Mouse (Mus musculus): ENCODE data around the gene Il1rl1. TPM values are rescaled to one million over a fixed set of nuclear protein-coding genes. Genes with fewer than 3 reads are reported as not detected.

Il1rl1 gene
- polyA plus RNA-seq, 1 experiment from 2014 or later, result not detected

DNA sequence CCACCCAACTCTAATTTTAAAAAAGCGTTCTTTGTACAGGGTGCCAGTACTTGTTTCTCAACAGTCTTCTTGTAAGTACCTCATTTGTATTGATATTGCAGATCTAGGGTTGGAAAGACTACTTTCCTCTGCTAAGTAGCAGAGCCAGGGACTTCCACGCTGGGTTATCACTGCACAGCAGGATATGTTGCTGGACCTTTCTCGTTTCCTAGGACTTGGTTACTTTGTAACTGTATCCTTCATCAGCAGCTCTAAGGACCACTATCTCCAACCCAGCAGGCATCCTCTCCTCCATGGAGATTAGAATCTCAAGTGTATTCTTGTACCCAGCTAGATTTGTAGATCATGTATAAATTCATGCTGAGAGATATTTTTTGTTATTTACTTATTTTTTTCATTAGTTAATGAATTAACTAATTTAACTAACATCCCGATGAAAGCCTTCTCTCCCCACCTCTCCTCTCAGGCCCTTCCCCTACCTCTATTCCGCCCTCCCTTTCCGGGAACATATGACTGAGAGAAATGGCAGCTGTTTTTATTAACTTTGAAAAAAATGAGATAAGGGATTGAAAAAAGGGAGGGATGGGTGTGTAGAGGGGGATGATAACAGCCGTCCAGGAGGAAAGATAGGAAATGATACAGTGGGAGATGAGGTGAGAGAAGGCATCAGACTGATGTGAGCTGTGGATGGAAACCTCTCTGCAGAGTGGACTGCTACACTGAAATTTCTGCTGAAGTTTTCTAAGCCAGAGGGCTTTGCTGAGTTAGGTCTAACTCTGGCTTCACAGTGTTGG, 14.3 kb upstream of the Il1rl1 start:
- H3K36me3 ChIP-seq (replicated peaks), result no peaks in the 10 kb centered on the region
- H3K4me3 ChIP-seq, result no peak overlapping the region
- H3K9me3 ChIP-seq, result no peaks in the 10 kb centered on the region
- no peaks in the 10 kb centered on the region for H3K27me3 ChIP-seq (ENCODE audit: poor library complexity, severe bottlenecking)
- no peak for DNase-seq (ENCODE audit: extremely low spot score, low spot score)
- WGBS, result 65% methylated on average over 7 of the region's 7 CpGs
- H3K27ac ChIP-seq, result no peak overlapping the region
- H3K4me1 ChIP-seq, result no peaks in the 10 kb centered on the region

GRCm38 (mm10) chr1:40417034-40417433, 12.3 kb upstream of the Il1rl1 start:
- no peaks in the 10 kb centered on the region for H3K9me3 ChIP-seq
- DNase-seq (ENCODE audit: extremely low spot score, low spot score), result no peak
- H3K4me1 ChIP-seq, result no peaks in the 10 kb centered on the region
- no peak overlapping the region for H3K4me3 ChIP-seq
- no peaks in the 10 kb centered on the region for H3K27me3 ChIP-seq (ENCODE audit: poor library complexity, severe bottlenecking)
- no peak overlapping the region for H3K27ac ChIP-seq
- 94% methylated on average over 2 of the region's 2 CpGs for WGBS
- H3K36me3 ChIP-seq (replicated peaks), result no peaks in the 10 kb centered on the region

DNA sequence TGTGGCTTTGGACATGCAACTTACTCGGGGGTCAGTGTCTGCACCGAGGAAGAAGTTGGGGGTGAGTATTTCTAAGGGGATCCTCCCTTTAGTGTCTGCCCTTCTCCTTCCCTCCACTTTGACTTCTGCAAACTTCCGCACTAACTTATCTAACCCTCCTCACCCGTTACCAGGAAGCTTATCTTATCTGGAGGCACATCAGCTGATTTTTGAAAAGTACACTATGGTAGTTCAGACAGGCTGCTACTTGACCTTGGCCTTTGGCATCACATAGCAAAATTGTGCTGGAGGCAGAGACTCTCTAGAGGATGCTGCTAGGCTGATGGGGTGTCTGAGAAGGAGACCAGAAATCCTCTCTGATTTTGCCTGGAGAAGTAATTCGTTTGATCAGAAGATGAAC, 10.9 kb upstream of the Il1rl1 start:
- no peaks in the 10 kb centered on the region for H3K9me3 ChIP-seq
- no peak overlapping the region for H3K4me3 ChIP-seq
- DNase-seq (ENCODE audit: extremely low spot score, low spot score), result no peak
- WGBS, result 86% methylated on average over 5 of the region's 5 CpGs
- H3K36me3 ChIP-seq (replicated peaks), result no peaks in the 10 kb centered on the region
- H3K4me1 ChIP-seq, result no peaks in the 10 kb centered on the region
- H3K27me3 ChIP-seq (ENCODE audit: poor library complexity, severe bottlenecking), result no peaks in the 10 kb centered on the region
- no peak overlapping the region for H3K27ac ChIP-seq

DNA sequence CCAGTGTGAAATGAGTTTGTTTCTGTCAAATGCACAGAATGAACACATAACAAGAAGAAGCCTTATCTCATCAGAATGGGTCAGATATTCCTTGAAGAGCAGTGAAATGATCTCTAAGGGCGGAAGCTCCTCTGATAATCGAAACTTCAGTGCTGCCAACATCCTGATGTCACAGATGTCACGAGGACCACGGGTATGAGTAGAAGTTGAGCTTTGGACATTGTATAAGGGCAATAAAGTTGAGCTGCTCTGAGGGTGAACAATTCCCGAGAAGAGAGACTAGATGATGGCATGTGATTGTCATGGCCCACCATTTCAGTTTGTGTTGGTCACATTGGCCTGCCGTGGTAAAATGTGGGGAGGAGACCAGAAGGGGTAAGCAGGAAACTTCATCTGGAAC, 5.5 kb upstream of the Il1rl1 start:
- no peaks in the 10 kb centered on the region for H3K36me3 ChIP-seq (replicated peaks)
- 88% methylated on average over 6 of the region's 6 CpGs for WGBS

GRCm38 (mm10) chr1:40427270-40427669, 2.1 kb upstream of the Il1rl1 start:
- whole genome bisulfite sequencing, result 92% methylated on average over 9 of the region's 9 CpGs
- Histone ChIP-seq H3K27me3 (ENCODE audit: poor library complexity, severe bottlenecking) (no peaks in the 10 kb centered on the region), H3K4me3 (no peak overlapping the region), H3K27ac (no peak overlapping the region), H3K36me3 (replicated peaks) (no peaks in the 10 kb centered on the region), H3K4me1 (no peaks in the 10 kb centered on the region), H3K9me3 (no peaks in the 10 kb centered on the region)
- no peak for DNase-seq (ENCODE audit: extremely low spot score, low spot score)

More for the DNA sequence above, 5.5 kb upstream of the Il1rl1 start:
- H3K27ac ChIP-seq, result no peak overlapping the region
- no peaks in the 10 kb centered on the region for H3K27me3 ChIP-seq (ENCODE audit: poor library complexity, severe bottlenecking)
- no peaks in the 10 kb centered on the region for H3K4me1 ChIP-seq
- H3K4me3 ChIP-seq, result no peak overlapping the region
- H3K9me3 ChIP-seq, result no peaks in the 10 kb centered on the region
- no peak for DNase-seq (ENCODE audit: extremely low spot score, low spot score)

GRCm38 (mm10) chr1:40427901-40428300, 1.5 kb upstream of the Il1rl1 start:
- Histone ChIP-seq H3K4me1 (no peaks in the 10 kb centered on the region), H3K27ac (no peak overlapping the region), H3K9me3 (no peaks in the 10 kb centered on the region), H3K27me3 (ENCODE audit: poor library complexity, severe bottlenecking) (no peaks in the 10 kb centered on the region), H3K36me3 (replicated peaks) (no peaks in the 10 kb centered on the region), H3K4me3 (no peak overlapping the region)
- DNase-seq (ENCODE audit: extremely low spot score, low spot score), result no peak
- 91% methylated on average over 1 of the region's 1 CpGs for WGBS

DNA sequence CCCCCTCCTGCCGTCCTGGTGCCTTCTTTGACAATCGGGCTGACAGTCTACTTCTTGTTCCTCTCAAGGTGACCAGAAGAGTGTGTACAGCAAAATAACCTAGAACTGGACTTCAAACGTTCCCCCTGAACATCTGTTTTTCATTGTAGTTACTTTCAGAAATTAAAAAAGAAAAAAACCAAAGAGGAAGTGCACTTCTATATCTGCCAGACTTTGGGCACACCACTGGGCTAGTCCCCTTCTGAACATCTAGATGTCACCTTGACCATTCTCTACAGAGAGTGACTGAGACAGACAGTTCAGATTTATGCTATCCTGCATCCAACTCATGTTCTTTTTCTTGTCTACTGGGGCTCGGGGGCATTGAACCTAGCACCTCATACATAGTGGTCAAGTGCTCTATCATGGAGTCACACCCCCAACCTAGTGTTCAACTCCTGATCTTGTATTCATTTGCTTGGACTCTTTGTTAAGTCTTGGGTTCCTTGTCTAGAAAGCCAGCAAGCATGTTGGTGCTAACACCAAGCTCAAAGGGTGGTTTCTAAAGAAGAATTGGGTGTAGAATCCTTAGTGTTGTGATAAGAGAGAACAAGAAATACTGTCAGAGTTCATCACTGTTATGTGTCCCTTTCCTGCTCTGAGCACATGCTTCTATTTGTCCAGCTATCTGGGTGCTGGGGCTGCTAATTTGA, 919 bp downstream of the Il1rl1 start:
- no peak overlapping the region for H3K4me3 ChIP-seq
- no peaks in the 10 kb centered on the region for H3K36me3 ChIP-seq (replicated peaks)
- H3K4me1 ChIP-seq, result no peaks in the 10 kb centered on the region
- no peaks in the 10 kb centered on the region for H3K27me3 ChIP-seq (ENCODE audit: poor library complexity, severe bottlenecking)
- WGBS, result 81% methylated on average over 4 of the region's 4 CpGs
- no peak overlapping the region for H3K27ac ChIP-seq
- no peaks in the 10 kb centered on the region for H3K9me3 ChIP-seq
- no peak for DNase-seq (ENCODE audit: extremely low spot score, low spot score)

- 91% methylated on average over 2 of the region's 2 CpGs for WGBS
- Histone ChIP-seq H3K27me3 (ENCODE audit: poor library complexity, severe bottlenecking) (no peaks in the 10 kb centered on the region), H3K9me3 (no peaks in the 10 kb centered on the region), H3K27ac (no peak overlapping the region), H3K4me1 (no peaks in the 10 kb centered on the region), H3K4me3 (no peak overlapping the region), H3K36me3 (replicated peaks) (no peaks in the 10 kb centered on the region)
- DNase-seq (ENCODE audit: extremely low spot score, low spot score), result no peak
These were observed 2.8 kb downstream of the Il1rl1 start for GRCm38 (mm10) chr1:40432169-40432568.

DNA sequence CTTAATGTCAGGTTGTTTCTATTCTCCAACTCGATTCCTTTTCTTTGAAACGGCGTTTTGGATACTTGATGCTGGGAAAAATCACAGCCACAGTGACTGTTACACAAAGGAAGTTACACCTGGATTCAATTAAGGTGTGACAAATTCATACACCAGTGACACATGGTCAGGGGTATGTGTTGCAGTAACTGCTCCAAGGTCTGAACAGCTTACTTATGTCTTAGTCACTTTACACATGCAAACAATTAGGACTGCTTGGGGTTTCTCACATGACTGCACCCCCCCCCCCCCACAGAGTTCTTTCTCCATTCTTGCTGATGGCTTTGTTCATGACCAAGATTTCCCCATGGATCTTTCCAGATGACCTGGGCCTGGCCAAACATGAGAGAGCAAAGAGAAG, 6.6 kb downstream of the Il1rl1 start:
- WGBS, result 69% methylated on average over 3 of the region's 3 CpGs

DNA sequence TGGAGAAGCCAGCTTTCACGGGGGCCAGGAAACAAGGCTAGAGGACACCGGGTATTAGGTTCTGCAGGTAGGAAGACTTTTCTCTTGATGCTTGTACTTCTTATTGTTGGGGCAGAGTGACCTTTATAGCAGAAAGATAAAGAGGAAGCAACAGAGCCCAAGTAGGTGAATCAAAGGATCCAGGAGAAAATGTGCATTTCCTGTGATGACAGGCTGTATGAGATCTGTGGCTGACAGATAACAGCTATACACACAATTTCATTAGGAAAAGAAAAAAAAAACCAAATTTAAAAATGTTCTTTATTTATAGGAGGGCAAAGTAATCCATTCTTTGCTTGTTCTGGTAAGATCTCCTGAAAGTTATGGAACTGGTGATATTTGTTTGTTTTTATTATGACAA, 8.0 kb downstream of the Il1rl1 start:
- H3K27ac ChIP-seq, result no peak overlapping the region
- H3K9me3 ChIP-seq, result no peaks in the 10 kb centered on the region
- WGBS, result 90% methylated on average over 2 of the region's 2 CpGs
- H3K4me1 ChIP-seq, result no peaks in the 10 kb centered on the region
- no peaks in the 10 kb centered on the region for H3K36me3 ChIP-seq (replicated peaks)
- H3K4me3 ChIP-seq, result no peak overlapping the region
- DNase-seq (ENCODE audit: extremely low spot score, low spot score), result no peak
- no peaks in the 10 kb centered on the region for H3K27me3 ChIP-seq (ENCODE audit: poor library complexity, severe bottlenecking)

More for the DNA sequence above, 6.6 kb downstream of the Il1rl1 start:
- H3K27ac ChIP-seq, result no peak overlapping the region
- no peaks in the 10 kb centered on the region for H3K4me1 ChIP-seq
- DNase-seq (ENCODE audit: extremely low spot score, low spot score), result no peak
- no peak overlapping the region for H3K4me3 ChIP-seq
- H3K27me3 ChIP-seq (ENCODE audit: poor library complexity, severe bottlenecking), result no peaks in the 10 kb centered on the region
- H3K9me3 ChIP-seq, result no peaks in the 10 kb centered on the region
- no peaks in the 10 kb centered on the region for H3K36me3 ChIP-seq (replicated peaks)

DNA sequence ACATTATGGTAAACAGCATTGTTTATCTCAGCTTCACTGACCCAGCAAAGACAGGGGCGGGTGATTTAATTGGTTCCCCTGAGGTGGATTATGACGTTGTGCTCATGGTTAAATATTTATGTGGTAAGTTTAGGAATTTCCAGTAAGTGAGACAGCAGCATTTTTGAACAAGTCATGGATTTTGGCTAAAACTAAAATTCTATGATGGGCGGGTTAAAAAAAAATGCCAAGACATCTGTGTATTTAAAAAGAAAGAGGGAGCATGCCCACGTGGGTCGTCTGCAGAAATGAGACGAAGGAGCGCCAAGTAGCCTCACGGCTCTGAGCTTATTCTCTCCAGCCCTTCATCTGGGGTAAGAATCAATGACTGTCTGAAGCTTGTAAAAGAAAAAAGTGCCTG, 10.1 kb downstream of the Il1rl1 start:
- Histone ChIP-seq H3K4me1 (no peaks in the 10 kb centered on the region), H3K27me3 (ENCODE audit: poor library complexity, severe bottlenecking) (no peaks in the 10 kb centered on the region), H3K36me3 (replicated peaks) (no peaks in the 10 kb centered on the region), H3K4me3 (no peak overlapping the region), H3K9me3 (no peaks in the 10 kb centered on the region), H3K27ac (no peak overlapping the region)
- DNase-seq (ENCODE audit: extremely low spot score, low spot score), result no peak
- WGBS, result 86% methylated on average over 8 of the region's 8 CpGs

DNA sequence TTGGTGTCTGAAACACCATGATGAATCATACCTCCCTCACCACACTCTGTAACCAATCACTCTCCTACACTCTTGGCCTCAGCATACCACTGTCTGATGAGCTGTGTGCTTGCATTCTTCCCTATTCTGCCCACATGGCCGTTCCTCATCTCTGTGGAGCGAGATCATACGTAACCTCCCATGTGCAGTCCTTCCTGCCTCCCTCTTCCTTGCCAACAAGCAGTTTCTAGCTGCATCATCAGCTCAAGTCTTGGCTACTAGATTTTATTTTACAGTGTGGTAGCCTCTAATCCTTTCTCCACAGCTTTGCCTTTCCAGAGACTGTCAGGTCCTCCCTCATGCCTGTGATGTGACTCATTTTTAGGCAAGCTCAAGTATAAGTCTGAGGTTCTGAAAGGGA, 15.4 kb downstream of the Il1rl1 start:
- Histone ChIP-seq H3K27me3 (ENCODE audit: poor library complexity, severe bottlenecking) (no peaks in the 10 kb centered on the region), H3K36me3 (replicated peaks) (no peaks in the 10 kb centered on the region), H3K27ac (no peak overlapping the region), H3K4me3 (no peak overlapping the region), H3K9me3 (no peaks in the 10 kb centered on the region), H3K4me1 (no peaks in the 10 kb centered on the region)
- 81% methylated on average over 3 of the region's 3 CpGs for WGBS
- no peak for DNase-seq (ENCODE audit: extremely low spot score, low spot score)

Data from forebrain, embryonic 10.5 days (tissue).